Mouse (Mus musculus): Measurements from ENCODE around the gene Rhoh.
A peak's percentile ranks its signal among the peaks of the same experiment; 100 is the strongest.

The Rhoh gene

DNA sequence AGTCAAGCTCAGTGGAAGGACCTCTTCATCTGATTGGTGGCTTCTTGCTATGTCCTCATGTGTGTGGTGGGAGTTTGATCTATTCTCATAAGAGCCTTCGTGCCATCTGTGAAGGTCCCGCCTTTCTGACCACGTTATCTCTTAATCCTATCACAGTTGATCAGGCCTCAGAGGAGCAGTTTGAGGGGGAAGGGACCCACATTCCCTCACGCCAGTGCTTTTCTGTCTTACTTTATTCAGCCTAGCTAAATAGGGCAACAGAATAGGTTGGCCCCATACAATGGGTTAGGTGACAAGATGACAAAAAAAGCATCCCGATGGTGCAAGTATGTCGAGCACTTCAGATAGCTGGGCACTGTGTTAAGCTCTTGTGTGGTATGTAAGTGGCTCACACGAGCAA, 34.8 kb downstream of the Rhoh start:
- DNase-seq (ENCODE audit: low spot score) = no peak

DNA sequence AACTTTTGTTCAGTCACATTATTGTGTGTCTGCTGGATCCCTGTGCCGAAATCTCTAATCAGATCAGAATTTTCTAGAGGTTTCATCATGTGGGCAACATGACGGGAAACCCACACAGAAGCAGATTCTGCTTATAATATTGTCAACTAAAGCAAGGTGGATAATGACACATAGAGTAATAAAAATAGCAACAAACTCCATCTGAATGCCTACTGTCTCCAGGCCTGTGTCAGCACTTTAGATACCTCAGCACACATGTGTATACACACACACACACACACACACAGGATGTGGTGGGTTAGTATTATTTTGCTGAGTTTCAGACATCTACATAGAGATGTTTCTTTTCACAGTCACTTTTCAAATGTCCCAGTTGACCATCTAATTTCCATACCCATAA, 36.7 kb downstream of the Rhoh start:
- DNase-seq (ENCODE audit: low spot score) = no peak

DNA sequence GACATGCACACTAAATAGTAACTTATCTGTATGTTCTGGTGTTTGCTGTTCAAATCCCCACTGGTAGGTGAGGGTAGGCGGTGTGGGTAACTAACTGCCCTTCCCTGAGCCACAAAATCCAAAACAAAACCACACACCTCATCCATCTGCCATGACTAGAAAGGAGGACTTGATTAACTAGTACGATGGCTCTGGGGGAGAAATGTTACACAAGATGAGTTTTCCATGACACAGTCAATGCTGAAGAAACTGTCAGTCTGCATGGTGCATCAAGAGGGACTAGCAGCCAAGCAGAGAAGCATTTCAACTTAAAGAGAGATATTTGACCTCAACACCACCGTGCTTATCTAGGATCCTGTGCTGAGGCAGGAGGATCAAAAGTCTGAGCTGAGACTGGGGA, 37.7 kb downstream of the Rhoh start:
- no peak for DNase-seq (ENCODE audit: low spot score)

DNA sequence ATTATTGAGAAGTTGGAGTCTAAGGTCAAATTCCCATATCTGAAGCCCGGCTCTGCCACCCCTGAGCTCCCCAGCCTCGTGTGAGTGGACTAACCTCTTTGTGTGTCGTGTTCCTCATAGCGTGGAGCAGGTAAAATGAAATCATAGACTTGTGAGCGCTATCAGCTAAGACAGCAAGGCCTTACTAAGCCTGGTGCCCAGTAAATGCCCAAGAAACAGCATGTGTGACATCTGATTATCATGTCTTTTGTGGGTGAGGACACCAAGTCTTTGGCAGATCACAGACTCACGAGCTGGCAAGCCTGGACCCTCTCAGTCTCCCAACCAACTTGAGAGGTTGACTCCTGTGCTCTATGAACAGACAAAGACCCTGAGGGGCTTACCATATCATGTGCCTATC, 39.1 kb downstream of the Rhoh start:
- no peak for DNase-seq (ENCODE audit: low spot score)

DNA sequence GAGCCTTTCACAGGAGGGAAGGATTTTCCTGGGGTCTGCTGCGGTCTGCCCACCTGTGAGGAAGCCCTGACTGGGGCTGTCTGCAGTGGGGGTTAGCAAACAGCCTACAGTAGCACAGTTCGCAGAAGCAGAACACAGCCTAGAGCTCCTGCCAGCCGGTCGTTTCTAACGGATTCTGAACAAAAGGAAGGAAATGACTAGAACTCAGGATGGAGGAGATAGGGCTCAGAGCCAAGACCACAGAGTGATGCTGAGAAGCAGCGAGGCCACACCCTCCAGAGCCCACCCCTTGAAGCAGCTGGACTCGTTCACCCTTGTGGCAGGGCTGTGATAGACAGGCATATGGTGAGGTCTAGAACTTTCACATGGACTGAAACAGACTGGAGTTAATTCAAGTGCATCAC, 39.9 kb downstream of the Rhoh start:
- DNase-seq (ENCODE audit: low spot score) = no peak

DNA sequence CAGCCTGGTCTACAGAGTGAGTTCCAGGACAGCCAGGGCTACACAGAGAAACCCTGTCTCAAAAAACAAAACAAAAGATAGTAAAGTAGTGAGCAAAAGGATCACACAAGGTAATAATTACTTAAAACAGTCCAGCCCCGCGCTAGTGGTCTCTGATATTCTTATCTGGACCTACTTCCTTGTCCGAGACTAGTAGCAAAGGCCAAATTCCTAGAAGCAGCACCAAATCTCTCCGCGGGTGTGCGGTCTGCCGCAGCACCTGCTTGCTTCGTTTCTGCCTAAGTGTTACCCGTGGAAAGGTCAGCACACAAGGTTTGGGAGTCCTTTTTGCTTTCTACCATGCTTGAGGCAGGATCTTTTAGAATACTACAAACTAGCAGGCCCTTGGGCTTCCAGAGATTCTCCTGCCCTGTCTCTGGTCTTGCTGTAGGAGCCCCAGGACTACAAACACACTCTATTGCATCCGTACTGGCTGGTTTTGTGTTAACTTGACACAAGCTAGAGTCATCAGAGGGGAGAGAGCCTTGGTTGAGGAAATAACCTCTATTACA, 40.9 kb downstream of the Rhoh start:
- DNase-seq (ENCODE audit: low spot score) = no peak

DNA sequence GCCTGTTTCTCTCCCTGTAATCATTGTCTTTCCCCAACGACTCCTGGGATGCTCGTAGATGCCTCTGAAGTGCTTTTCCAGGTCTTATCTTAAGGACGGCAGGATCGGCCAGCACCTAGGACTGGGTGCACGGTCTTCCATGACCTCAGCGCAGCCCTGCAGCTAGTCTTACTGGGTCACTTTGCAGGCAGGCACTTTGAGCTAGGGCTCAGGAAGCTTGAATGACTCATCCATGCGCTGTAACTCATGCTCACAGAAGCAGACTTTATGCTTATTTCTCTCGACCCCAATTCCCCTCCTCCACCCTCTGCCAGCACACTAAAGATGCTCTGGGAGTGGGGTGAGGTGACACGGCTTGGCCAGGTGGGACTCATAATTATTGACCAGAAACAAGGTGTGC, 41.8 kb downstream of the Rhoh start:
- no peak for DNase-seq (ENCODE audit: low spot score)

DNA sequence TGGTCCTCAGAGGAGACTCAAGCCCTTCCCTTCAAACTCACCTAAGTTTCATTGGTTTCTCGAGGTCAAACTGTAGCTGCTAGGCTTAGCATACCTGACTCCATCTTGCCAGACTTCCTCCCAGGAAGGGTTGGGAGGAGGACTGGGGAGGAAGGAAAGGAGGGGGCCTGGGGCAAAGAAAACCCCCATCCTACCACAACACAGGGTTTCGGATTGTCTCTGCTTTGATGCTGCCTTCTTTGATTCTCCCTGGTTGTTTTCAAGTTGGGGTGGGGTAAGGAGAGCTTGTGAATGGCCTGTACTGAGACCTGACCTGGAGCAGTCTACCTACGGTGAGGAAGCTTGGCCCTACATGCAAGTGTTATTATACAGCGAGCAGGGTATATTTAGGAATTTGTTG, 43.5 kb downstream of the Rhoh start:
- peak; percentile 21 for DNase-seq (ENCODE audit: low spot score)

DNA sequence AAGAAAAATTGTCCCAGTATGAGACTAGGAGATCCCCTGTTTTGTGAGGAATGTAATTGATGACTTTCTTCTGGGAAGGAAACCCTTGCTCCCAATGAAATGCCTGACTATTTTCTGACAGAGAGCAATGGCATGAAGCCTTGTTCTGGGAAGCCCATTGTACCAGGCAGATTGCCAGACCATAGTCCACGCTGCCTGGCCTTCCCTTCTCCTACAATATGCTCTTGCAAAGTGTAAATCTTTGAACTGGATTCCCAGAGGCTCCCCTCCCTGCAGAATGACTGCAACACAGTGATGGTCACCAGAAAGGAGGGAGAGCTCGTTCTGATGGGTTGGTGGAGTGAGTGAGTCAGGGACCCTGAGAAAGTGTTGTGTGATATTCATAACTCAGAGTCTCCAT, 47.7 kb downstream of the Rhoh start:
- no peak for DNase-seq (ENCODE audit: low spot score)

DNA sequence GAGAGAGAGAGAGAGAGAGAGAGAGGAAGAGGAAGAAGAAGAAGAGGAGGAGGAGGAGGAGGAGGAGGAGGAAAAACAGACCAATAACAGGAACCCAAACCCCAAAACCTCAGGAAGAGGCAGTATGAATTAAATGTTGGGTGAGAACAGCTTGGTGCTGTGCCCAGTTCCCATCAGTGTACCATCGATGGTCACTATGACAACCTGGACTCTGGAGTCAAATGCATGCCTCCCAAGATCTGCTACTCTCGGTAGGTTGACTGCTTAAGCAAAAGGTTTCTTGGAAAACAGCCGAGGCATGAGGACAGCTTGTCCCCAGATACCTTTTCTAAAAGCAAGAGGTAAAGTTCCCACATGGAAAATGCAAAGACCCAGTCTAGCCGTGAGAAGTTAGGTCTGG, 48.3 kb downstream of the Rhoh start:
- no peak for DNase-seq (ENCODE audit: low spot score)

DNA sequence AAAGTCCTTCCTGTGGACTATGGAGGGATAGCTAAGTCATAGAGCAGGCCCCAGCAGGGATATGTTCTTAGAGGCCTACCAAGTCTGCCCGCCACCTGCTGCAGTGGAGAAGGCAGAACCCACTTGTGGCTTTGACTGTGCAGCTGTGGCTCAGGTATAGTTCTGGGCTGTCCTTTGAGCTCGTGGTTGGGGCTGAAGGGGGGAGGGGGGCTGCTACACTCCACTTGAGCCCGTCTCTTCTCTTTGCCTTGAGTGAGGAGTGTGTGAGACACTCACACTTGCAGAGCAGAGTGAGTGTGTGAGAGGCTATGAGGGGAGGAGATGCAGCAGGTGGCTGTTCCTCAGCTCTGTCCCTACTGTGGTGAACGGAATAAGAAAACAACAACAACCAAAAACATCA, 49.4 kb downstream of the Rhoh start:
- DNase-seq (ENCODE audit: low spot score) = no peak

DNA sequence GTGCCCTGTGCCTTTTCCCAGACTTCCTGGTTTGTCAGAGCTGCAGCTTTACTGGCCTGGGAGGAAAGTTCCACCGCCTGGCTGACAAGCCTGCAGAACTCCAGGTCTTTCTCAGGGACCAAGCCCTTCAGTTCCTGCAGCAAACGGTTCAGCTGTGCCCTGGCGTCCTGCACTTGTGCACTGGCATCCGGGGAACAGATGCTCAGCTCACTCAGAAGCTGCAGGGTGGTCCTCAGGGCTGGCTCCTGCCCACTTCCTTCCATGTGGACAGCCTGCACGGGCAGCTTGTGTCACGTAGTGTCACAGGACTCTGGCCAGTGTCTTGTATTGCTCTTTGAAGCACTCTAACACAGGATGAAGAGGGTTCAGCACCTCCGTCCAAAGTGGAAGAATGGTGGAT, 50.7 kb downstream of the Rhoh start:
- DNase-seq (ENCODE audit: low spot score) = no peak

DNA sequence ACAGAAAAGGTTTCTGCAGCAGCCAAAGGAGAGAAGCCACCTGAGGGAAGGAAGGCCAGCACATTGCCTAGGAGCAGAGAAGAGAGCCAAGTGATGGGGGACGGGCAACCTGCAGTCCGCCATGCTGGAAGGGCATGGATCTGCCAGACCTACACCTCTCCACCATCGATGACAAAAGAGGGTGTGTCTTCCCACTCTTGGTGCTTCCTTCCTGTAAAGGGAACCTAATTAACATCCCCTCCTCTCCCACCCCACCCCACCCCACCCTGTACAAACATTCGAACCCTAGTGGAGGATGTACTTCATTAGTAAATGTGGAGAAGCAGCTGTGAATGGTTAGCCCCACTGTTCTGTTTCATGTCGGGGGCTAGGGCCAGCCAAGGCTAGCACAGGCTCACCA, 51.2 kb downstream of the Rhoh start:
- DNase-seq (ENCODE audit: low spot score) = no peak

DNA sequence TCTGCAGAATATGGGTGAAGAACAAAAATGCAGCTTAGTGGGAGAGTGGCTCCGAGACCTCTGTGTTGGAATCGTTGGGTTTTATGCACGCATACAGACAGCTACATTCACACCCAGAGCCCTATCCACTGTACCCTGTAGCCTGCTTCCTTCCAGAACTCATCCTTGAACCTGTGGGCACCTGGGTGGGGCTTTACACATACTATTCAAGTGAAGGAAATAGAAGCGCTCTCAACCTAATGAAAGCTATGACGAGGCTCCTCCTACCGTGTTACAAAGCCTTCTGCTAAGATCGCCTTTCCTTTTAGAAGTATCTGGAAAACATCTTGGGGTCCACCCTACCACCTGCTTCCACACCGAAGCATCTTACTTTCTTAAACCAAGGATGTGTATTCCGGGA, 52.1 kb downstream of the Rhoh start:
- DNase-seq (ENCODE audit: low spot score) = no peak

DNA sequence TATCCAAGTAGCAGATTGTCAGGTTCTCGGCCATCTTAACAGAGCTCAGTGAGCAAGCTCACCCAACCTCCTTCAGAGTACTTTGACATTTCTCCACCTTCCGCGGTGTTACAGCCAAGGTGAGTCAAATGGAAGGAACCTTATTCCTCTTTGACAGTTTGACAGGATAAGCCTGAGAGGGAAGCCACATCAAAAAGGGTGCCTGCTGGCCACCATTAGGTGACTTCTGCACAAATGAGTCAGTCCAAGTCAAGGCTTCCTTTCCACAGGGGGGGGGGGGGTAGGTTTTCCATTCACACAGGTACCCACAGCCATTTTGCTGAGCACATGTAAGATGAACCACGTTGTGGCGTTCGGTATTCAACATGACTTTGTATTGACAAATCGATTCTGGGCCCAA, 53.3 kb downstream of the Rhoh start:
- DNase-seq (ENCODE audit: low spot score) = no peak

DNA sequence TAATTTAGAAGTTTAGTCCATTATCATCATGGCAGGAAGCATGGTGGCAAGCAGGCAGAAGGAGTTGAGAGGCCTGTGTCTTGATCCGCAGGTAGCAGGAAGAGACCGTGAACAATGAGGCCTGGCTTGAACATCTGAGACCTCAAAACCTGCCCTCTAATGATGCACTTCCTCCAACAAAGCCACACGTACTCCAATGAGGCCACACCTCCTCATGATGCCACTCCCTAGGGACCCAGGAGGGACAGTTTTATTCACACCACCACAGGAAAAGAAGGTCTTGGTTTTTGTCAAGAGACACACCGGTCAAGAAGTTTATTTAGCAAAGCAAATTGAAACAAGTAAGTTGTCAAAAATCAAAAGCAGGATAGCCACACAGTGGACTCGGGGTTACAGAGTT, 55.9 kb downstream of the Rhoh start:
- no peak for DNase-seq (ENCODE audit: low spot score)

DNA sequence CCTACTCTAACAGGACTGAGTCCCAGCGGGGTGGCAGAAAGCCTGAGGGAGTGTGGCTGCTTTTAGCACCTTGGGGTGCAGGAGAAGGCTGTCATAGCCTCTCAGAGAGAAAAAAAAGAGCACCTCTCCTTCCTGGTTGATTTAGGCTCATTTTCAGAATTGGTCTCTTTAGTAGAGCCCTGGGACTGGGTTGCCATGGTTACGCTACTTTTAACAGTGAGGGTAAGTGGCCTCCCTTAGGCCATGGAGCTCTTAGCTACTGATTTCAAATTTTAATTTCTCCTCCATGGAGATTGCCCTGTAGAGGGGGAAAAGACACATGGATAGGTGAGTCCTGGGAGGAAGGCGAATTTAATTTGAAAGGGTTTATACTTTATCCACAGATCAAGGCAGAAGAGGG, 57.6 kb downstream of the Rhoh start:
- no peak for DNase-seq (ENCODE audit: low spot score)

DNA sequence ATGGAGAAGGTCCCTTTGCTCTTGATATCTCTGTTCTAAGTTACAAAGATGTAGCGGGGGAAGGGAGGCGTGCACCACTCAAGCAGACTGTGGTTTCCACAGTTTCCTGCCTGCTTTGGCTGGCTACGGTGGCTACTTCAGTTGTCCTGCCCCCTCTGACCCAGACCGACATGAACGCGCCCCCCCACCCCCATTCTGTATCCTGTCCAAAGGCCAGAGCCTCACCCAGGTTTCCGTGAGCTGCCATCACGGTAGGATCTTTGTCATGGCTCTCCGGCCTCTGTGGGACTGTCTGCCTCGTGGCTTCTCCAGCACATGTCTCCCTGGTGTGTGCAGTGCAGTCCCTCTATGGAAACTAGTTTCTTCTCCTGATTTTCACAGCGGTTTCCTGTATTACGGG, 58.3 kb downstream of the Rhoh start:
- DNase-seq (ENCODE audit: low spot score) = peak; percentile 21

DNA sequence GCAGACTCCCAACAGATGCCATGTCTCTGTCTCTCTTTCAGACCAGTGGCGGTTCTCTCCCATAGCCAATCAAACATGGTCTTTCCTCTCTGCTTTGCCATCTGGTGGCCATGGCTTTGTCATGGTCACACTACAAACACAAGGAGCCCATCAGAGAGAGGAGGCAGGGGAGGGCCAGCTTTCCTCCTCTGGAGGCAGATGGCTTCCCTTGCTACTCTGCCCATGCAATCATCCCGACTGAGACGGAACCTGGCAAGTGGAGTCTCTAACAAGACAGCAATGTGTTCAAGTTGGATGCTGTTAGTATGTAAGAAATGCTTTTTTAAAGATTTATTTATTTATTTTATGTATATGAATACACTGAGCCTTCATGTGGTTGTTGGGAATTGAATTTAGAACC, 58.9 kb downstream of the Rhoh start:
- no peak for DNase-seq (ENCODE audit: low spot score)

DNA sequence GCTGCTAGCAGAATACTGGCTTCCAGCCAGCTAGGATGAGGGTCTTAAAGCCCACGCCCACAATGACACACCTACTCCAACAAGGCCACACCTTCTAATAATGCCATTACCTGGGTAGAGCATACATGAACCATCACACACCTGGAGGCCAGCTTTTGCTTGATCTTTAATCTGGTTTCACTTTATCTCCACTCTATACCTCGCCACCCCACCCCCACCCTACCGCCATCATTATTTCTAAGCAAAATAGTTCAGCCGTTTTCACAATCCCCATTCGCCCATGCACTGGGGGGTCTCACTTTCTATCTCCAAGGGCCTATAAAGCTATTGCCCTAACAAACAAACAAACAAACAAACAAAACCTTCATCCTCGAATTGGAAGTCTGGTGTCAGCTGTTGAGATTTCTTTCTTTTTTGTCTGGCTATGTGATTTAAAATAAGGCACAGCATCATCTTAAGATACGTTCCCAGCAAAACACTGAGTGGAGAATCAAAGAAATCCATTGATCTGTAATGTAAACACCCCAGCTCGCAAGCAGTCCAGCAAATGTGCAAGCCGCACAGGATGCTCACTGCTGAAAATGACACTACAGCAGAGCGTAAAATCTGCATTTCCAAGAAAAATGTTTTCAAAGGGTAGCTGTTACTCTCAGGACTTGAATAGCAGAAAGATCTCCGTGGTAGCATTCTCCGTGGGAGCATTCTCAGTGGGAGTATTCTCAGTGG, 59.9 kb downstream of the Rhoh start:
- DNase-seq (ENCODE audit: low spot score) = no peak

DNA sequence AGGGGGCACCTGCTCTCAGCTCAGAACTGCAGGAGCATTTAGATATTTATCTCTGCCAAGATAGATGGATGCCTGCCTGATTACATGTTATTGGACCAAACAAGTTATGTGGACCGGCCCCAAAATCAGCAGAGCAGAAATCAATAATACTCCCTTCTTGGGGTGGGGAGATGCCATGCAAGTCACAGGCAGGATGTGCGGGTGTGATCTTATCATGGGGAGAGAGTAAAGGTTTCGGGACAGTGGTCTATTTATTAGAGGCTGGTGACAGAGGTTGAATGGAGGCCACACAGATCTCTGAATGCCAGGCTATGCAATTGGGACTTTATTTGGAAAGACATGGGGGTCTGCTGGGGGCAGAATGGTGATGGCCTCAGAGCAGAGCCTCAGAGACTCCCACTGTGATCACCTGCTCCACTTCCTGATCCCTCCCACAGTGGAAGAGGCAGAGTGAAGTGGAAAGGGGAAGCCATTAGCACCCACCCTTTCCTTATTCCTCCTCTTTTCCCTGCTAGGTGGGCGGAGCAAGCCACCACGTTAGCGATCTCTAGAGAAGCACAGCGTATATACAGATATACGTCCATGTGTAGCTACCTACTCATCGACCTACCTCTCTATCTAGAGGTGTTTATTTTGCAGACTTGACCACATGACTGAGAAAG, 60.6 kb downstream of the Rhoh start:
- no peak for DNase-seq (ENCODE audit: low spot score)

DNA sequence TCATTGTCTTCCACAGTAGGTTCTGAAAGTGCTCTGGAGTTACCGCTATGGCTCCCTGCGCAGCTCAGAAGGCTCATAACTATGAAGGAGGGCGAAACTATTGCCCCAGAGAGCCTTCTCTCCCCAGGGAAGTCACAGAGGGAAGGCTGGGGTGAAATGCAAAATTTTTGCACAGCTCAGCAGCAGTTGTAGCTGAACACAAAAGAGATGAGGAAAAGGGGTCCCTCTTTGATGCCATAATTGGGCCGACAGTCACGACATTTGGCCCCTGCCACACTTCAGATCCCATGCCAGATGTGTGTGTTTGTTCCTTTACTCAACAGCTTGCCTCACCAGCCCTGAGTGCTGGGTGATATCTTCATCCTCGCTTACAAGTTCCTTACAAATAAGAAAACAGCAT, 65.7 kb downstream of the Rhoh start:
- no peak for DNase-seq (ENCODE audit: low spot score)

DNA sequence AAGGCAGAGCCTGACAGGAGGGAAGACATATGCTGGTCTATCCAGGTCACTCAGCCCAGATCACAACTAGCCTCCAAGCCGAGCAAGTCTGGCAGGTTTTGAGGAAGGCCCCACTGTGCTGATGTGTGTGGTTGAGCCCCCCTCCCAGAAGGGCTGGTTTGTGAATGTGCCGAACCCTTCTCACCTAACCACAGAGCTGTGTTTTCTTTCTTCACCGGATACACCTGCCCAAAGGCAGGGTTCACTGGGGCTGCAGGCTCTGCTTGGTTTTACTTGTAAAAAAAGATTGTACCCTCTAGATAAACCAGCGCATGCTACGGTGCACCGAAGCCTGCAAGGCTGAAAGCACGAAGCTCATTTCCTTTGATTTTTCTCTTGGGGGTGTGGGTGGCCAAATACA, 68.1 kb downstream of the Rhoh start:
- peak; percentile 65 for DNase-seq (ENCODE audit: low spot score)

DNA sequence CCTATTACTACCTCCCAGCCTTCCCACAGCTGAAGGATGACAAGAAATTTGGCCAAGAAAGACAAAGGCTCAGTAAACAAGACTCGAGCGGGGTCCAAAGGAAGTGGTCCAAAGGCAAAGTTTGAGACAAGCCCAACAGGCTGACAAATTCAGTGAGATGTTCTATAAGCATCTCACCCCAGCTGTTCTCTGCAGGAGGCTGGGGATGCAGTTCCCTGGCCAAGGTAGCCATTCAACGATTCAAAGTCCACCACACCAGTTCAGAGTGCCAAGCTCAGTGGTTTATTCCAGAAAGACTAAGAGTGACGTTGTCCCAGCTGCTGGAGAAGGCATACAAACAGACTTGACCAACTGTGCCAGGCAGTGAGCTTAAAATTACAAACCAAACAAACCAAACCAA, 69.2 kb downstream of the Rhoh start:
- no peak for DNase-seq (ENCODE audit: low spot score)

Measured in lung, postnatal 25 days (tissue).